Mouse (Mus musculus): ENCODE data around the gene Ldlrad3. TPM values are rescaled to one million over a fixed set of nuclear protein-coding genes. Genes with fewer than 3 reads are reported as not detected.

Ldlrad3 gene
- polyA plus RNA-seq, 1 experiment from 2014 or later, result 68.2 TPM

DNA sequence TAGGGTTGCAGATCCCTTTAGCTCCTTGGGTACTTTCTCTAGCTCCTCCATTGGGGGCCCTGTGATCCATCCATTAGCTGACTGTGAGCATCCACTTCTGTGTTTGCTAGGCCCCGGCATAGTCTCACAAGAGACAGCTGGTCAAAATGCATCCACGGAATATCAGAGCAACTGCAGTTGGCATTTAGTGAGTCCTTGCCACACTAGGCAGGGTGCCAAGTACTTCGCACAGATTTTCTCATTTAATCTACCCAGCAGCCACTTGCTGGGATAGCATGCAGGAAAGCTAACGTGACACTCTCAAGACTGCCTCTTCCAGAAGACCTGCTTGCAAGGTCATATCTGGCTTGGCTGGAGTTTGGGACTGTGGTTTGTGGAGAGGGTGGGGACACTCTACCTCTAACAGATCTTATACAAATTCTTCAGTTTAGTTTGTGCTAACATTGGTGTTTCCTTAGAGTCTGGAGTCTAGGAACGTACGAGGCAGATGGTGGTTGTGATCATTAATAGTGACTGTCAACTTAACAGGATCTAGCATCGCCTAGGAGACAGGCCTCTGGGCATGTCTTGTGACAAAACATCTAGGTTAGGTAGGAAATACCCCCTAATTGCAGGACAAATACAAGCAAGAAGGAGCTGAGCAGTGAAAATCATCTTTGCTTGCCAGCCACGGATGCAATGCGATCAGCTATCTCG lies 115.0 kb downstream of the Ldlrad3 start:
- 89% methylated on average over 10 of the region's 10 CpGs for WGBS
- Histone ChIP-seq H3K4me1 (replicated peaks) (no peaks in the 10 kb centered on the region), H3K9me3 (no peaks in the 10 kb centered on the region), H3K27ac (no peak overlapping the region), H3K4me3 (replicated peaks) (no peak overlapping the region), H3K4me2 (no peak overlapping the region), H3K27me3 (no peaks in the 10 kb centered on the region), H3K9ac (replicated peaks) (no peak overlapping the region), H3K36me3 (peaks cover 45% of the 10 kb centered on the region)
- no peak for ATAC-seq (ENCODE audit: insufficient number of reproducible peaks, insufficient read depth, low FRiP score, low TSS enrichment, low read depth)

DNA sequence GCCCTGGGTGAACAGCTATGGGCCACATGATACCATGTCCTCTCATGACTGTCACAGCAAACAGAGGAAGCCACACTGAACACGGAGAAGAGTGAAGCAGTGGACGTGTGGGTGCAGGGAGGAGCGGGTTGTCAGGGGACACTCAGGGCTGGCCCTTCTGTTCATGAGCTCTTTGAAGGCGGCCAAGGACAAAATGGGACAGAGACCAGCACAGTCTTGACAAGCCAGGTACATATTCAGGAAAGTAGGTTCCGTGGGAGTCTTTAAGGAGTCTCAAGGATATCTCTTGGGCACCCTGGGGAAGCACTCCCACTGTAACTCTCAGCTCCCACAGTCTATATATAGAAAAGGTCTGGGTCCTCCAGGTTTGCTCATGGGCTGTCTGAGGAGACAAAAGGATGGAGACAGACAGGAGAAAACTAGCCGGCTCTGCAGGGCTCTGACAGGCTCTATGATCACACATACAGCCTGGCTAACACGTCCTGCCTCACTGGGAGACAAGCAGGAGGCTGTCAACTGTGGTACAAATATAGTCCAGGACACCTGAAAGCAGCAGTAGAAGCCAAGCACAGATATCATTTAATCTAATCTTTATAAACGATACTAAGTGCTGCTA lies 121.3 kb downstream of the Ldlrad3 start:
- WGBS, result 86% methylated on average over 8 of the region's 8 CpGs

GRCm38 (mm10) chr2:102063906-102064505 lies 122.2 kb downstream of the Ldlrad3 start:
- no peak overlapping the region for H3K4me3 ChIP-seq (replicated peaks)
- no peaks in the 10 kb centered on the region for H3K27me3 ChIP-seq
- H3K36me3 ChIP-seq, result peaks cover 32% of the 10 kb centered on the region
- H3K4me2 ChIP-seq, result no peak overlapping the region
- H3K9me3 ChIP-seq, result no peaks in the 10 kb centered on the region
- 93% methylated on average over 7 of the region's 7 CpGs for WGBS
- no peaks in the 10 kb centered on the region for H3K4me1 ChIP-seq (replicated peaks)
- no peak overlapping the region for H3K9ac ChIP-seq (replicated peaks)
- no peak for ATAC-seq (ENCODE audit: insufficient number of reproducible peaks, insufficient read depth, low FRiP score, low TSS enrichment, low read depth)
- no peak overlapping the region for H3K27ac ChIP-seq

More for the DNA sequence above, 121.3 kb downstream of the Ldlrad3 start:
- H3K4me3 ChIP-seq (replicated peaks), result no peak overlapping the region
- no peak overlapping the region for H3K4me2 ChIP-seq
- H3K9ac ChIP-seq (replicated peaks), result no peak overlapping the region
- no peak overlapping the region for H3K27ac ChIP-seq
- H3K9me3 ChIP-seq, result no peaks in the 10 kb centered on the region
- peaks cover 33% of the 10 kb centered on the region for H3K36me3 ChIP-seq
- H3K4me1 ChIP-seq (replicated peaks), result no peaks in the 10 kb centered on the region
- no peak for ATAC-seq (ENCODE audit: insufficient number of reproducible peaks, insufficient read depth, low FRiP score, low TSS enrichment, low read depth)
- H3K27me3 ChIP-seq, result no peaks in the 10 kb centered on the region

DNA sequence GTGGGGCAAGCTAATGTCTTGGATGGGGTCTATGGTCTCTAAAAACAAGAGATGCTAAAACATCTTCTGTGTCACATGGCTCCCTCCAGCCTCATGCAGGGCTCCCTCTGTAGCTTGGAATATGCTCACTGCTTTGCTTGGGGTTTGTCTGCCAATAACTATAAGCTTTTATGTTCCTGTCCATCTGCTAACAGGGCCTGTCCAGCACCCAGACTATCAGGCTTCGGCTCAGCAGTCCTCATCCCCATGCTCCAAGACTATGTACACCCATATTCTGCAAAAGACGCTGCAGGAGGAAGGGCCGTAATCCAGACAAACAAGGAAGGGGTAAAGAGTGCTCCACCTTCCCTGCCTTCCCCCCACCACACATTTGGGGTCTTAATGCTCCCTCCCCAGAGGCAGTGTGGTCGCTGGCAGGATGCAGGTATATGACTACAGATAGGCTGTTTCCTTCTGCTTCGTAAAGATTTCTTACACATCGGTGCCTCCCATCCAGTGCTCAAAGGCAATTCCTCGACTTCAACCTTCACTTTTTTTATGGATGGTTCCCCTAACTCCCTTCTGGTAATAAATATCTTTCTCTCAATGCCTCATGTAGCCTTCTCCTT lies 123.2 kb downstream of the Ldlrad3 start:
- no peak overlapping the region for H3K4me3 ChIP-seq (replicated peaks)
- H3K27me3 ChIP-seq, result no peaks in the 10 kb centered on the region
- H3K9me3 ChIP-seq, result no peaks in the 10 kb centered on the region
- peaks cover 36% of the 10 kb centered on the region for H3K36me3 ChIP-seq
- H3K27ac ChIP-seq, result no peak overlapping the region
- no peak overlapping the region for H3K4me2 ChIP-seq
- WGBS, result 85% methylated on average over 7 of the region's 7 CpGs
- ATAC-seq (ENCODE audit: insufficient number of reproducible peaks, insufficient read depth, low FRiP score, low TSS enrichment, low read depth), result no peak
- no peaks in the 10 kb centered on the region for H3K4me1 ChIP-seq (replicated peaks)
- no peak overlapping the region for H3K9ac ChIP-seq (replicated peaks)

DNA sequence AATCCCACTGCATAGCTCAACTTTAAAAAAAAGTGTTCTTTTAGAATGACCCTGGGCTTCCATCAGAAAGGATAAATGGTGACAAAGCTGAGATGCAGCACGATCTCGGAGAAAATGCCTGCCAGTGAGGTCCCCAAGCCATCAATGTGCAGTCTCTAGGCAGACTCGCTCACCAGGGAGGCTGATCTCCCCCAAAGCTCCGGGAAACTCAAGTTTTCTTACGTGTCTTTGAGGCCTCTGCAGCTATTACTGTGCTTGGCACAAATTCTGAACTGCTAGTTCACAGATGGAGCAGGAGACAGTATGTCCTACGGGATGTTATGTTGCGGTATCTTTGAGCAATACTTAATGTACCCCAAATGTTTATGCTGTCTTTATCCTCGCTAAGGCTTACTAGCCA lies 124.3 kb downstream of the Ldlrad3 start:
- Histone ChIP-seq H3K27ac (no peak overlapping the region), H3K9me3 (no peaks in the 10 kb centered on the region), H3K9ac (replicated peaks) (no peak overlapping the region), H3K4me1 (replicated peaks) (peaks cover 3% of the 10 kb centered on the region; the same call in 1 of the 2 replicates), H3K36me3 (peaks cover 41% of the 10 kb centered on the region), H3K4me3 (replicated peaks) (no peak overlapping the region), H3K27me3 (no peaks in the 10 kb centered on the region), H3K4me2 (no peak overlapping the region)
- WGBS, result 83% methylated on average over 8 of the region's 8 CpGs
- ATAC-seq (ENCODE audit: insufficient number of reproducible peaks, insufficient read depth, low FRiP score, low TSS enrichment, low read depth), result no peak

GRCm38 (mm10) chr2:102057746-102058145 lies 128.4 kb downstream of the Ldlrad3 start:
- H3K4me1 ChIP-seq (replicated peaks), result peaks cover 3% of the 10 kb centered on the region; the same call in 1 of the 2 replicates
- no peaks in the 10 kb centered on the region for H3K9me3 ChIP-seq
- 91% methylated on average over 12 of the region's 12 CpGs for WGBS
- no peak overlapping the region for H3K4me2 ChIP-seq
- H3K36me3 ChIP-seq, result peaks cover 69% of the 10 kb centered on the region
- no peak overlapping the region for H3K9ac ChIP-seq (replicated peaks)
- H3K4me3 ChIP-seq (replicated peaks), result no peak overlapping the region
- H3K27me3 ChIP-seq, result no peaks in the 10 kb centered on the region
- no peak for ATAC-seq (ENCODE audit: insufficient number of reproducible peaks, insufficient read depth, low FRiP score, low TSS enrichment, low read depth)
- H3K27ac ChIP-seq, result no peak overlapping the region

DNA sequence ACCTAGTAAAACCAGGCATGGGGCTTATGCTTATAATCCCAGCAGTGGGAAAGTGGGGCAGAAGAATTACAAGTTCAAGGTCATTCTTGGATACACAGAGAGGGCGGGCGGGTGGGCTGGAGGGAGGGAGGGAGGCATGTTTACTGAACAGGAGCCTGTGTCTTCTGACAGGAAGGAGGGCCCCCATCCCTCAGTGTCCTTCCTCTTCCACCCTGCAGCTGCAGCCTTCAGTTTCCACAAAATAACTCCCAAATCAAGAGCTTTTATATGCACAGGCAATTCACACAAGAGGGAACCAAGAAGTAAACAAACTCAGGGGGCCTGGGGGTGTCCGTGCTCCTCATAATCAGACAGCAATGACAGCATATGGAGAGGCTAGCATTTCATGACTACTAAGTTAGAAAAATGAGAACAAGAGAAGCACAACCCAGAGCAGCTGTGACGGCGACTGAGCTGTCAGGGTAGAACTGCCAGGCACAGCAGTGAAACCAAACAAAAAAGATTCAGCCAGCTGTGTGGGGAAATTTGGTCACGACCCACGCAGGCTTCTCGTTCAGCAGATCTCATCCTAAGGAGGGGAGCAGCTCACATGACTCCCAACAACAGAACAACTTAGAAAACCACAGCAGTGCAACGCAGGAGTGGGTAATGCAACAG lies 129.0 kb downstream of the Ldlrad3 start:
- H3K36me3 ChIP-seq, result peaks cover 69% of the 10 kb centered on the region
- WGBS, result 83% methylated on average over 9 of the region's 9 CpGs

DNA sequence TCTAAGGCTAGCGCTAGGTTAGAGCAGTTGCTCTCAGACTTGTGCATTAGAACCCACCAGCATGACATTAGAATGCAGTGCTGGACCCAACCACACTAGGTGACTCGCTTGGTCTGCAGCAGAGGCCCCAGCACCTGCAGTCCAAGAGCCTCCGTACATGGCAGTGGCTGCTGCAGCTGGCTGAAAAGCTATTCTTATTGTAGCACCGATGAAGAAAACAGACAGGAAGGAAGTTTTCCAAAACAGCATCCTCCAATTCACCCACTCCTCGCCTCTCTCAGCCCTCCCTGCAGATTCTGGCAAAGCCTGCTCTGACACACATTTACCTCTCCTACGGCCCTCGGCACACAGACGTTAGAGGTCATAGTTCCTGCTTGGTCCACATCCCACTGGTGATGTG lies 130.0 kb downstream of the Ldlrad3 start:
- Histone ChIP-seq H3K27me3 (no peaks in the 10 kb centered on the region), H3K4me1 (replicated peaks) (peaks cover 3% of the 10 kb centered on the region), H3K9me3 (no peaks in the 10 kb centered on the region), H3K9ac (replicated peaks) (no peak overlapping the region), H3K36me3 (peaks cover 69% of the 10 kb centered on the region), H3K4me2 (no peak overlapping the region), H3K4me3 (replicated peaks) (no peak overlapping the region), H3K27ac (no peak overlapping the region)
- 87% methylated on average over 8 of the region's 8 CpGs for WGBS
- no peak for ATAC-seq (ENCODE audit: insufficient number of reproducible peaks, insufficient read depth, low FRiP score, low TSS enrichment, low read depth)

More for the DNA sequence above, 129.0 kb downstream of the Ldlrad3 start:
- Histone ChIP-seq H3K9ac (replicated peaks) (no peak overlapping the region), H3K9me3 (no peaks in the 10 kb centered on the region), H3K4me2 (no peak overlapping the region), H3K4me1 (replicated peaks) (peaks cover 3% of the 10 kb centered on the region; the same call in 1 of the 2 replicates), H3K27ac (no peak overlapping the region), H3K4me3 (replicated peaks) (no peak overlapping the region), H3K27me3 (no peaks in the 10 kb centered on the region)
- no peak for ATAC-seq (ENCODE audit: insufficient number of reproducible peaks, insufficient read depth, low FRiP score, low TSS enrichment, low read depth)

- Histone ChIP-seq H3K36me3 (peaks cover 47% of the 10 kb centered on the region), H3K4me1 (replicated peaks) (peaks cover 17% of the 10 kb centered on the region), H3K4me2 (no peak overlapping the region), H3K4me3 (replicated peaks) (no peak overlapping the region), H3K9ac (replicated peaks) (no peak overlapping the region), H3K27ac (no peak overlapping the region), H3K9me3 (no peaks in the 10 kb centered on the region), H3K27me3 (no peaks in the 10 kb centered on the region)
- 91% methylated on average over 10 of the region's 10 CpGs for WGBS
- no peak for ATAC-seq (ENCODE audit: insufficient number of reproducible peaks, insufficient read depth, low FRiP score, low TSS enrichment, low read depth)
Observed at GRCm38 (mm10) chr2:102052951-102053660, 133.1 kb downstream of the Ldlrad3 start.

- ATAC-seq (ENCODE audit: insufficient number of reproducible peaks, insufficient read depth, low FRiP score, low TSS enrichment, low read depth), result no peak
- peaks cover 18% of the 10 kb centered on the region for H3K4me1 ChIP-seq (replicated peaks)
- H3K4me2 ChIP-seq, result no peak overlapping the region
- H3K27me3 ChIP-seq, result no peaks in the 10 kb centered on the region
- peaks cover 46% of the 10 kb centered on the region for H3K36me3 ChIP-seq
- H3K4me3 ChIP-seq (replicated peaks), result no peak overlapping the region
- H3K9me3 ChIP-seq, result no peaks in the 10 kb centered on the region
- 90% methylated on average over 6 of the region's 6 CpGs for WGBS
- H3K27ac ChIP-seq, result no peak overlapping the region
- H3K9ac ChIP-seq (replicated peaks), result no peak overlapping the region
Observed at GRCm38 (mm10) chr2:102052353-102052752, 133.8 kb downstream of the Ldlrad3 start.

Data from limb, embryonic 12.5 days (tissue).